Mouse (Mus musculus) liver, adult 2 months (tissue): ENCODE data around the gene Kcnq1. TPM values are rescaled to one million over a fixed set of nuclear protein-coding genes. Genes with fewer than 3 reads are reported as not detected.

Source experiments
- DNase-seq: peaks from one replicate; pipeline ENCODE4 v3.0.0-alpha.2; 2011; ENCODE audit warnings: low read depth, low spot score; ENCODE audit errors: extremely low read depth
- H3K27ac ChIP-seq: fragments of 200-500 bp; replicated peaks from 2 replicates; pipeline ENCODE4 v1.5.1; 2012; ENCODE audit warnings: low read depth, mild to moderate bottlenecking, control low read depth, inconsistent platforms, low read length; ENCODE audit not compliant: insufficient read depth
- H3K27me3 ChIP-seq: fragments of 200-500 bp; 2 replicates; pipeline ENCODE4 v1.6.1; 2012; ENCODE audit warnings: mild to moderate bottlenecking, moderate library complexity, low read length, inconsistent platforms; ENCODE audit not compliant: control insufficient read depth, insufficient read depth
- H3K36me3 ChIP-seq: fragments of 200-500 bp; 2 replicates; pipeline ENCODE4 v1.6.1; 2012; ENCODE audit warnings: low read length, inconsistent platforms; ENCODE audit not compliant: control insufficient read depth, insufficient read depth
- H3K4me1 ChIP-seq: fragments of 200-500 bp; 2 replicates; pipeline ENCODE4 v1.6.1; 2011; ENCODE audit warnings: low read length; ENCODE audit not compliant: control insufficient read depth, insufficient read depth
- H3K4me3 ChIP-seq: fragments of 200-500 bp; 2 replicates; pipeline ENCODE4 v1.5.1; 2011; ENCODE audit warnings: low read depth, mild to moderate bottlenecking, control low read depth, low read length, moderate library complexity; ENCODE audit not compliant: insufficient read depth
- H3K79me2 ChIP-seq: fragments of 200-500 bp; 2 replicates; pipeline ENCODE4 v1.6.1; 2012; ENCODE audit warnings: inconsistent platforms, mild to moderate bottlenecking, low read length, moderate library complexity; ENCODE audit not compliant: control insufficient read depth, insufficient read depth
- H3K9ac ChIP-seq: fragments of 200-500 bp; 2 replicates; pipeline ENCODE4 v1.6.1; 2012; ENCODE audit warnings: low read depth, mild to moderate bottlenecking, control low read depth, inconsistent platforms, low read length
- CTCF ChIP-seq: fragments of 200-500 bp; IDR thresholded peaks from 2 replicates; pipeline ENCODE4 v1.5.1; 2011; ENCODE audit warnings: low read depth, low read length, control low read depth
- POLR2A ChIP-seq: fragments of 200-500 bp; IDR thresholded peaks from 2 replicates; pipeline ENCODE4 v1.6.1; 2011; ENCODE audit warnings: low read length, control low read depth; ENCODE audit not compliant: insufficient read depth; ENCODE audit errors: extremely low read depth
- WGBS: fragments of 180-500 bp; shearing (Covaris S2); methylation state at CpG from one replicate; pipeline ENCODE4 v1.1.7; 2018; 5-methylcytosine and 5-hydroxymethylcytosine counted together
- polyA plus RNA-seq: library from polyadenylated mRNA; depleted of rRNA; stranded (reverse); fragments of >200 nt; gene quantifications from 2 replicates; pipeline ENCODE4 v1.2.3, GENCODE M21; 2012
- total RNA-seq: library from RNA; depleted of rRNA; stranded (reverse); fragments of >200 nt; gene quantifications from 2 replicates; pipeline ENCODE4 v1.2.3, GENCODE M21; 2014

The Kcnq1 gene
- total and polyA plus RNA-seq, 2 experiments, result 1.3 to 2.5 TPM

DNA sequence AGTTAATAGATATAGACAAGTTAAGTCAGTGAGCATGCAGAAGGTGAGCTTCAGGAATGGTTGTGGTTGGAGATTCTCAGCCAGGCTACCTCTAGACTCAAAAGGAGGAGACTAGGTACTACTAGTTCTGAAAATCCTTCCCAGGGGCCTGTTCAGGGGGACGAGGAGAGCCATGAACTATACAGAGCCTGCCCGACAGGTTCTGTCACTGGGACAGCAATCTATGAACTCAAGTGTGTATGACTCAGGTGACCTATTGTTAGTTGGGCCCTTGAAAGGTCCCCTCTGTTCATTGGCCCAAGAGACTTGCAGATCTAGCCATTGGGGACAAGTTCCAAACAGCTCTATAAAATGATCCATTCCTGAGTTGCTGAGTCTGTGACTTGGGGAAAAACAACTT is 82.4 kb downstream of the Kcnq1 start:
- H3K4me3 ChIP-seq, result no peak overlapping the region
- H3K36me3 ChIP-seq, result no peaks in the 10 kb centered on the region
- DNase-seq, result no peak
- H3K4me1 ChIP-seq, result peaks cover 2% of the 10 kb centered on the region
- H3K27ac ChIP-seq, result no peak overlapping the region
- no peaks in the 10 kb centered on the region for H3K27me3 ChIP-seq
- no peaks in the 10 kb centered on the region for H3K79me2 ChIP-seq
- TF ChIP-seq CTCF, result no peak
- TF ChIP-seq POLR2A, result no peak
- no peak overlapping the region for H3K9ac ChIP-seq
- WGBS, result 95% methylated on average over 2 of the region's 2 CpGs

GRCm38 (mm10) chr7:143189965-143190722 is 84.0 kb downstream of the Kcnq1 start:
- TF ChIP-seq POLR2A, result no peak
- no peak for TF ChIP-seq CTCF
- no peaks in the 10 kb centered on the region for H3K79me2 ChIP-seq
- WGBS, result 64% methylated on average over 3 of the region's 3 CpGs
- H3K9ac ChIP-seq, result no peak overlapping the region
- no peaks in the 10 kb centered on the region for H3K36me3 ChIP-seq
- H3K27me3 ChIP-seq, result no peaks in the 10 kb centered on the region
- no peak overlapping the region for H3K4me3 ChIP-seq
- peak; percentile 97 for DNase-seq
- peaks cover 2% of the 10 kb centered on the region for H3K4me1 ChIP-seq
- no peak overlapping the region for H3K27ac ChIP-seq

GRCm38 (mm10) chr7:143190911-143191310 is 84.7 kb downstream of the Kcnq1 start:
- 93% methylated on average over 5 of the region's 5 CpGs for WGBS
- H3K79me2 ChIP-seq, result no peaks in the 10 kb centered on the region
- no peaks in the 10 kb centered on the region for H3K36me3 ChIP-seq
- peaks cover 2% of the 10 kb centered on the region for H3K4me1 ChIP-seq
- no peak overlapping the region for H3K9ac ChIP-seq
- no peaks in the 10 kb centered on the region for H3K27me3 ChIP-seq
- no peak overlapping the region for H3K4me3 ChIP-seq
- no peak overlapping the region for H3K27ac ChIP-seq
- DNase-seq, result no peak
- TF ChIP-seq POLR2A, result no peak
- TF ChIP-seq CTCF, result no peak

DNA sequence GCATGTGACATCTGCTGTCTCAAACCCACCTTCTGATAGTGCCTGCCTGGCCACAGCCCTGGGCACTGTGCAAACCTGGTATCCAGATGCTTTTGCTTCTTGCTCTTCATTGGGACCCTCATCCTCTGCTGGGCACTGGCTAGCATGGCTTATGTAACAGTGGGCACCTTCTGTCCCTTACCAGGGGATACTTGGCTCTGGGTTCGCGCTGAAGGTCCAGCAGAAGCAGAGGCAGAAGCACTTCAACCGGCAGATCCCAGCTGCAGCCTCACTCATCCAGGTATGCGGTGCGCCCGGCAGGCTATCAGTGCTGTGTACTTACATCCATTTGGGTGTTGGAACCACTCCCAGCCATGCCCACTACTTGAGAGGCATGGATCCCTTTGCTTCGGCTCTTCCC is 86.2 kb downstream of the Kcnq1 start:
- Histone ChIP-seq H3K27ac (no peak overlapping the region), H3K79me2 (no peaks in the 10 kb centered on the region), H3K4me1 (peaks cover 2% of the 10 kb centered on the region), H3K27me3 (no peaks in the 10 kb centered on the region), H3K36me3 (no peaks in the 10 kb centered on the region), H3K9ac (no peak overlapping the region), H3K4me3 (no peak overlapping the region)
- no peak for DNase-seq
- no peak for TF ChIP-seq POLR2A
- no peak for TF ChIP-seq CTCF
- 96% methylated on average over 7 of the region's 7 CpGs for WGBS

- H3K27me3 ChIP-seq, result no peaks in the 10 kb centered on the region
- H3K27ac ChIP-seq, result no peak overlapping the region
- DNase-seq, result no peak
- H3K4me3 ChIP-seq, result no peak overlapping the region
- 95% methylated on average over 7 of the region's 7 CpGs for WGBS
- TF ChIP-seq POLR2A (no peak), CTCF (no peak)
- H3K79me2 ChIP-seq, result no peaks in the 10 kb centered on the region
- H3K36me3 ChIP-seq, result no peaks in the 10 kb centered on the region
- H3K9ac ChIP-seq, result no peak overlapping the region
- H3K4me1 ChIP-seq, result peaks cover 2% of the 10 kb centered on the region
Observed at GRCm38 (mm10) chr7:143194064-143194463, 87.9 kb downstream of the Kcnq1 start.

DNA sequence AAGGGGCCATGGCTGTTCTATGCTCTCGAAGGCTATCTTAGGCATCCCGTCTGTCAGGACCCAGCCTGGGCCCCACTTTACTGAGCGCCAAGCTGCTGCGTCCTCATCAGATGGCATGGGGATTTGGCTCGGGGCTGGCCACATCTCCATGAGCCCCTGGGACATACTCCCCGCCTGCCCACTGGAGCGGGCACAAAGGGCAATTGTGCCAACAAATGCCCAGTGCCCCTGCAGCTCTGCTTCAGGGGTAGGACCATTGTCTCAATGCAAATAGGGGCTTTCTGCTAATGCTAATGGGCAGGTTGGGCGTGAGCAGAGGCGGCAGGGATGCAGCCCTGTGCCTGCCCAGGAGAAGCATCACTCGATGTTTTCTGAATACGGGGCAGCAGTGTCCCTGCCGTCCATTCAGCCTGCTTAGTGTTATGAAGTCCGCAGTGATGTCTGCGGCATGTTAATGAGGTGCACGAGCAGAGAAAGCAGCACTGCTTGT is 91.8 kb downstream of the Kcnq1 start:
- Histone ChIP-seq H3K27me3 (no peaks in the 10 kb centered on the region), H3K4me1 (no peaks in the 10 kb centered on the region), H3K79me2 (no peaks in the 10 kb centered on the region), H3K27ac (no peak overlapping the region), H3K9ac (no peak overlapping the region), H3K36me3 (no peaks in the 10 kb centered on the region), H3K4me3 (no peak overlapping the region)
- 89% methylated on average over 15 of the region's 15 CpGs for WGBS
- no peak for DNase-seq
- TF ChIP-seq POLR2A (no peak), CTCF (no peak)
